Mouse (Mus musculus) embryonic facial prominence, embryonic 12.5 days (tissue): Measurements from ENCODE around the gene Tbck. TPM values are rescaled to one million over a fixed set of nuclear protein-coding genes. Genes with fewer than 3 reads are reported as not detected.

Source experiments
- ATAC-seq: fragments of 200-750 bp; cut with Nextera tagmentation; 2 replicates; pipeline ENCODE4 v1.8.0; 2017; ENCODE audit not compliant: insufficient number of reproducible peaks, insufficient read depth, low FRiP score, low TSS enrichment
- H3K27ac ChIP-seq: fragments of 300-500 bp; sonication (generic); 2 replicates; pipeline ENCODE4 v1.5.1; 2016; ENCODE audit warnings: mild to moderate bottlenecking
- H3K27me3 ChIP-seq: fragments of 300-500 bp; sonication (generic); 2 replicates; pipeline ENCODE4 v1.6.1; 2016; ENCODE audit warnings: mild to moderate bottlenecking, moderate library complexity
- H3K36me3 ChIP-seq: fragments of 300-500 bp; sonication (generic); 2 replicates; pipeline ENCODE4 v1.6.1; 2016; ENCODE audit warnings: mild to moderate bottlenecking
- H3K4me1 ChIP-seq: fragments of 300-500 bp; sonication (generic); 2 replicates; pipeline ENCODE4 v1.6.1; 2016
- H3K4me2 ChIP-seq: fragments of 300-500 bp; sonication (generic); replicated peaks from 2 replicates; pipeline ENCODE4 v1.6.1; 2016; ENCODE audit warnings: mild to moderate bottlenecking, moderate library complexity
- H3K4me3 ChIP-seq: fragments of 300-500 bp; sonication (generic); 2 replicates; pipeline ENCODE4 v1.5.1; 2016; ENCODE audit warnings: mild to moderate bottlenecking
- H3K9ac ChIP-seq: fragments of 300-500 bp; sonication (generic); 2 replicates; pipeline ENCODE4 v1.6.1; 2016; ENCODE audit warnings: mild to moderate bottlenecking, moderate library complexity
- H3K9me3 ChIP-seq: fragments of 300-500 bp; sonication (generic); 2 replicates; pipeline ENCODE4 v1.6.1; 2016; ENCODE audit warnings: mild to moderate bottlenecking, moderate library complexity
- WGBS: fragments of 180-500 bp; shearing (Covaris S2); methylation state at CpG from one replicate; pipeline ENCODE4 v1.1.7; 2016; 5-methylcytosine and 5-hydroxymethylcytosine counted together
- polyA plus RNA-seq: library from polyadenylated mRNA; unstranded; fragments of >200 nt; fragmentation: Nextera tagmentation; extraction: Ambion mirVana; gene quantifications from 2 replicates; pipeline ENCODE4 v1.2.1, GENCODE M21; 2016

The Tbck gene
- polyA plus RNA-seq, 1 experiment from 2014 or later, result 31.0 TPM

DNA sequence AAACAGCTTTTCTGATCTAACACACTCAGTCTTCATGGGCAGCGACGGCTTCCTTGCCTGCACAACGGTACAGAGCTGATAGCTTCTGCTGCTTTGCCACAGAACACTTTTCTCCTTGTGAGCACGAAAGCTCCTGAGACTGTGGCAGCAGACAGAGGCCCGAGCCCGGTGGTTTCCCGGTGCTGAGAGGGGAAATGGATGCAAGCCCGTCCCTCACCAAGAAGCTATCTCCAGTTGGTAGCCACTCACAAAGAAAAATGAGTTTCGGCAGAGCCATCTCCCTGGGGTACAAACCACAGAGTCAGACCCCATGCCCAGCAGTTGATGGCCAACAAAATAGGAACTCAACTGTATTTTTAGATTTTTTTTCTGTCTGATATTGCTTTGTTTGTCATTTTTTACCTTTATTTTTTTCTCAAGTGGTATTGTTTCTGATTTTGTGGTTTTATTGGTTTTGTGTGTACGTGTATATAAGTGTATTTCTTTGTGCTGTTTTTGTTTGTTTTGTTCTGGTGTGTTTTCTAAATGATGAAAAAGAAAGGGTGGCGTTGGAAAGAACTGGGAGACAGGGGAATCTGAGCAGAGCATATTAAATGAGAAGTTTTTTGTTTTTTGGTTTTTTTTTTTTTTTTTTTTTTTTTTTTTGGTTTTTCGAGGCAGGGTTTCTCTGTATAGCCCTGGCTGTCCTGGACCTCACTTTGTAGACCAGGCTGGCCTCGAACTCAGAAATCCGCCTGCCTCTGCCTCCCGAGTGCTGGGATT, 154.9 kb downstream of the Tbck start:
- Histone ChIP-seq H3K4me3 (no peak overlapping the region), H3K4me2 (no peak overlapping the region), H3K9me3 (no peaks in the 10 kb centered on the region), H3K36me3 (peaks cover 14% of the 10 kb centered on the region), H3K9ac (no peak overlapping the region), H3K4me1 (no peaks in the 10 kb centered on the region), H3K27me3 (no peaks in the 10 kb centered on the region), H3K27ac (no peak overlapping the region)
- 90% methylated on average over 14 of the region's 15 CpGs for WGBS
- no peak for ATAC-seq

DNA sequence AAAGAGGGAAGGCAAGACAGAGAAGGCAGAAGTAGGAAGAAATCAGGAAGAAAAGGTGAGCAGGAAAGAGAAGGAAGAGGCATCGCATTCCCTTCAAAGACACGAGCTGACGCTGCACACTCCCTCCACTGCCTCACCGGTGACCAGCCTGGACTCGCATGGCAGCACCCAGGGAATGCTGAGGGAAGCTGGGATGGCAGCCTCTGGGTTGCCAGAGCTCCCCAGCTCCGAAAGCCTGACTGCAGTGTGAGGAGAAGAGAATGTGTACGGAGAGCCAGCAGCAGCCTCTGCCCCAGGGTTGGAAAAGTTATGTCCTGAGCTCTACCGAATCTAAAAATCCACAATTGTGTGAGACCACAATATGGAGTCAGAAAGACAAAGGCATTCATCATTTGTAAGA, 155.6 kb downstream of the Tbck start:
- Histone ChIP-seq H3K9ac (no peak overlapping the region), H3K27ac (no peak overlapping the region), H3K27me3 (no peaks in the 10 kb centered on the region), H3K4me2 (no peak overlapping the region), H3K4me1 (no peaks in the 10 kb centered on the region), H3K36me3 (peaks cover 14% of the 10 kb centered on the region), H3K4me3 (no peak overlapping the region), H3K9me3 (no peaks in the 10 kb centered on the region)
- ATAC-seq, result no peak
- WGBS, result 90% methylated on average over 8 of the region's 8 CpGs

DNA sequence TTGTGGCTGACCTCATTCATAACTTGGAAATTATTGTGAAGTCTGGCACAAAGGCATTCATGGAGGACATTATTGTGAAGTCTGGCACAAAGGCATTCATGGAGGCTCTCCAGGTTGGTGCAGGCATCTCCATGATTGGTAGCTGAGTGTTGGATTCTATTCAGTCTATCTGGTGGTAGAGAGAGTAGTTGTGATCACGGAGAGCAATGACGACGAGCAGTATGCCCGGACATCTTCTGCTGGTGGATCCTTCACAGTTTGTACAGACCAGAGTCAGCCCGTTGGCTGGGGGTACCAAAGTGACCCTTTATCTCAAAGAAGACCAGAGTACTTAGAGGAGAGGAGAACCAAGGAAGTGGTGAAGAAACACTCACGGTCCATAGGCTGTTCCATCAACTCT, 158.7 kb downstream of the Tbck start:
- no peaks in the 10 kb centered on the region for H3K4me1 ChIP-seq
- no peaks in the 10 kb centered on the region for H3K9me3 ChIP-seq
- ATAC-seq, result no peak
- H3K9ac ChIP-seq, result no peak overlapping the region
- no peak overlapping the region for H3K27ac ChIP-seq
- WGBS, result 95% methylated on average over 6 of the region's 6 CpGs
- peaks cover 14% of the 10 kb centered on the region for H3K36me3 ChIP-seq
- no peak overlapping the region for H3K4me3 ChIP-seq
- H3K4me2 ChIP-seq, result no peak overlapping the region
- no peaks in the 10 kb centered on the region for H3K27me3 ChIP-seq

DNA sequence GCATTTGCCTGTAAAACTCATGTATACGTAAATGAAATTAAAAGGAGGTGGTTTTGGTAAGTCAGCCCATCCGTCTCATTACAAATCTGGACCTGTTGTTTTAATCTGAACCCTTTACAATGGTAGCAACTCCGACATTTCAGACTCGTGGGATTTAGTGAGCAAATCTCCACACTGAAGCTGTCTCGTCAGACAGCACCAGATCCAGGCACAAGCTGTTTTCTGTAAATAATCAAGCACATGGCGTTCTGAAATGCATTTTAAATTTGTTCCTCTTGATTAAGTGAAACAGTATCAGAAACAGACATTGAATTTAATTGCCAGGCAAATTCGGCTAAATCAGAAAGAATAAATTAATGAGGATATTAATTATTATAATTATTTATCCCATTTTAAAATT, 165.7 kb downstream of the Tbck start:
- Histone ChIP-seq H3K27ac (no peak overlapping the region), H3K27me3 (no peaks in the 10 kb centered on the region), H3K4me1 (no peaks in the 10 kb centered on the region), H3K4me3 (no peak overlapping the region), H3K36me3 (no peaks in the 10 kb centered on the region), H3K4me2 (no peak overlapping the region), H3K9me3 (no peaks in the 10 kb centered on the region), H3K9ac (no peak overlapping the region)
- ATAC-seq, result no peak
- 65% methylated on average over 7 of the region's 7 CpGs for WGBS

DNA sequence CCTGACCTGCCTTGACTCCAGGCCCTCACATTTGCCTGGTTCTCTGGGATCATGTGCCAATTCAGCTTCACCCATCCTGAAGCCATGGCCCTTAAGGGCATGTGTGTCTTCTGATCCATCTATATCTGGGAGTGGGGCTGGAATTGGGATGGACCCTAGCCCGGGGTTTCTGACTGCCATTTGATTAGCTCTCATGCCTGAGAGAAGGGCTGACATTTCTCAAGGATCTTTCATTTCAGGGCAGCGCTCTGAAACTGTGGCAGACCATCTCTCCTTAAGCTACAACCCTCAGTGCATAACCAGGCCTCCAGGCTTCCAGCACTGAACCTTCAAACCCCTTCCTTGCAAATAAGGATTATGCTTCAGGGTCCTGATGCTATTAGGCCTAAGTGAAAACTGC, 166.5 kb downstream of the Tbck start:
- Histone ChIP-seq H3K4me2 (no peak overlapping the region), H3K36me3 (no peaks in the 10 kb centered on the region), H3K27ac (no peak overlapping the region), H3K27me3 (no peaks in the 10 kb centered on the region), H3K4me1 (no peaks in the 10 kb centered on the region), H3K4me3 (no peak overlapping the region), H3K9ac (no peak overlapping the region), H3K9me3 (no peaks in the 10 kb centered on the region)
- no peak for ATAC-seq
- WGBS, result 93% methylated on average over 2 of the region's 2 CpGs

DNA sequence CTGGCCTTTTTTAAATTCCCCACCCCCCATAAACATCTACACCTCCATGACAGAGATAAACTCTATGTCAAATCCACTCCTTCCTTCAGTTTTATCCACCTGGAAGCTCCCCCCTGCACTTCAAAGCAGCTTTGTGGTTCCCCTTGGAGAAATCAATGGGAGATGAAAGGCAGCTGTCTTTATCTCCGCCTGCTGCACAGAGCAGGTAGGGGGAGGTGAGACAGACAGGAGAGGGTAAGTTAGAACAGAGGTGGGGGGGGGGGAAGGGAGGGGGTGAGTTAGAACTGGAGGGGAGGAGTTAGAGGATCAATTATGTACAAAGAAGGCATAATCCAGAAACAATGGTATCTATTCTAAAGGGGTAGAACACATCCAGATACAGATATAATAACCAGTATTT, 167.5 kb downstream of the Tbck start:
- no peak overlapping the region for H3K4me2 ChIP-seq
- H3K9ac ChIP-seq, result no peak overlapping the region
- no peak overlapping the region for H3K27ac ChIP-seq
- no peaks in the 10 kb centered on the region for H3K27me3 ChIP-seq
- H3K9me3 ChIP-seq, result no peaks in the 10 kb centered on the region
- no peak for ATAC-seq
- H3K4me1 ChIP-seq, result peaks cover 6% of the 10 kb centered on the region; the same call in 1 of the 2 replicates
- H3K36me3 ChIP-seq, result no peaks in the 10 kb centered on the region
- no peak overlapping the region for H3K4me3 ChIP-seq
- 32% methylated on average over 1 of the region's 1 CpGs for WGBS

DNA sequence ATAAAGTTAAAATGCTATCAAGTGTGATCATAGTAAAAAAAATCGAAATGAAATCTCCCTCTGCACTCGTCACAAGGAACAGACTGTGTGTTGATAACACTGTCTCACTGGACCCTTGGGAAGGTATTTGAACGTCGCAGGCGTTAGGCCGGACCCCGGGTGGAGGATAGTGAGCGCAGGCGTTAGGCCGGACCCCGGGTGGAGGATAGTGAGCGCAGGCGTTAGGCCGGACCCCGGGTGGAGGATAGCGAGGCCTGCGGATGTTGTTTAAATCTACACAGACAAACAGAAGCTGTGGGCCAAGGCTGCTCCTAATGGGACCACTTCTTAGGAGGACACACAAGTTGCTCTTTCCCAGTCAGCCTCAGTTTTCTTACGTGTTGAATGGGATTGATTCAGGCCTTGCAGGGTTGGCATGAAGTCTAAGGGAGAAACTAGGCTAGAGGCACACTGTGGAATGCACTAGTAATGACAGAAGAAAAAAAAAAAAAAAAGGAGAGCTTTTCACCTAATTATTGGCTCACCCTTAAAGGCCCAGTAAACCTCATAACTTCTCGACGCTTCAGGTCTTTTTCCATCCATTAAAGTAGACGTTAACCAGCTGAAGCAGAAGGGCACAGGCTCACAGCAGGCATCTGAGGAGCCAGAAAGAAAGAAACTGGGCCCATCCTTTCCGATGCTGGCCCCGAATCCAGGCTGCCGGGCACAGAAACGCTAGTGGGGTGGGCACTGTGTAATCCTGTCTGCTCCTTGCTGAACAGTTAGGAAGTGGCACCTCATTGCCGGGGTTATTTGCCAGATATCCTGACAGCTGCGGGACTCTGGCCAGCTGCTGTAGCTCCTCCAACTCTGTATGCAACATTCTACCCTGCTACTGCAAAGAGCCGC, 168.1 kb downstream of the Tbck start:
- Histone ChIP-seq H3K4me3 (no peak overlapping the region), H3K9ac (no peak overlapping the region), H3K27me3 (no peaks in the 10 kb centered on the region), H3K4me1 (peaks cover 6% of the 10 kb centered on the region), H3K27ac (no peak overlapping the region), H3K9me3 (no peaks in the 10 kb centered on the region), H3K4me2 (no peak overlapping the region), H3K36me3 (no peaks in the 10 kb centered on the region)
- ATAC-seq, result no peak
- WGBS, result 70% methylated on average over 28 of the region's 28 CpGs

DNA sequence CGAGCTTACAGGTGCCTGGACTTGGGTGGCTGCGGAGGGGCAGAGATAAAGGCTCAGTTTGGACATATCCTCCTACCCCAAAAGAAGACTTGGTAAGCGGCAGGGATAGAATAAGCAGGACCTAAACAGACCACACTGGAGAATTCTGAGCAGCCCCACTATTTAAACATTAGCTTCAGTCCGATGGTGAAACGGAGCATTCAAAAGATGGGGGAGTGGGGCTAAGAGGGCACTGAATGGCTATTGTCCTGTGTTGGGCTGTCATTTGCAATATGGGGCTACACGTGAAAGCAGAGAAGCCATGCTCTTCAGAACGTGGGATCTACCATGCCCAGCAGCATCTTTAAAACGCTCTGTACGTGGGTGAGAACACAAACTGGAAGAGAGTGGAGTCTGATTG, 170.3 kb downstream of the Tbck start:
- no peaks in the 10 kb centered on the region for H3K36me3 ChIP-seq
- no peak overlapping the region for H3K27ac ChIP-seq
- no peaks in the 10 kb centered on the region for H3K27me3 ChIP-seq
- 85% methylated on average over 9 of the region's 9 CpGs for WGBS
- H3K4me2 ChIP-seq, result no peak overlapping the region
- no peak overlapping the region for H3K9ac ChIP-seq
- no peak overlapping the region for H3K4me3 ChIP-seq
- ATAC-seq, result no peak
- peaks cover 10% of the 10 kb centered on the region for H3K4me1 ChIP-seq
- no peaks in the 10 kb centered on the region for H3K9me3 ChIP-seq

DNA sequence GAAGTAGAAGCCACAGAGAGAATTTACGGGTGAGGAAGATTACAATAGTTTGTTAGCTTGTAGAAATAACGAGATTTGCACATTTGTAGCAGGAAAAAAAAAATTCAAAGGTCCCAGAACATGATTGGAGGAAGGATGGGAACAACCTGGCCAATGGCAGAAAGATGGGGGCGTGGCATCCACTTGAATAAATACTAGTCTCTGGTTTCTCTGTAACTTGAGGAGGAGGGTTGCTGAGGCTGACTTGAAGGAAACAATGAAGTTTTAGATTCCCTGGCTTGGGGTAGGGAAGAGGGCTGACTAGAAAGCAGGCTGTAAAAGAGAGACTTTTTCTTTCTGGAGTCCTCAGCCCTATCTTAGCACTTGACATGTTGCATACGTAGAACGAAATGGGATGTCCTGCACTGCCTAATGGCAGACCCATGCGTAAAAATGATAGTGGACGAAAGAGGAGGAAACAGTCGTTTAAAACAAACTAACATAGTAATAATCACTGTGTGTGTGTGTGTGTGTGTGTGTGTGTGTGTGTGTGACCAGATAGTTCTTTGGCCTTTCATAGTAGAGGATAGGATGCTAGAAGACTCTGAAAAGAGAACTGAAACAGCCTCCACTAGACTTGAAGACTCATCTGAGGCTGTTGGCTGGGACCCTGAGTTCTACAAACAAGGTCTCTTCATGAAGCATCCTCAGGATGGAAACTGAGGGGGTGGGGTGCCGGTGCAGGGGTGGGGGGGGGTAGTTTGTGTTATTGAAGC, 171.7 kb downstream of the Tbck start:
- no peak overlapping the region for H3K9ac ChIP-seq
- peaks cover 10% of the 10 kb centered on the region for H3K4me1 ChIP-seq
- peak; percentile 65; the same call in 1 of the 2 replicates for ATAC-seq
- 43% methylated on average over 9 of the region's 9 CpGs for WGBS
- H3K27ac ChIP-seq, result peak overlapping the region; percentile 46; the same call in 1 of the 2 replicates
- H3K27me3 ChIP-seq, result no peaks in the 10 kb centered on the region
- H3K4me2 ChIP-seq, result no peak overlapping the region
- no peaks in the 10 kb centered on the region for H3K36me3 ChIP-seq
- no peaks in the 10 kb centered on the region for H3K9me3 ChIP-seq
- no peak overlapping the region for H3K4me3 ChIP-seq

DNA sequence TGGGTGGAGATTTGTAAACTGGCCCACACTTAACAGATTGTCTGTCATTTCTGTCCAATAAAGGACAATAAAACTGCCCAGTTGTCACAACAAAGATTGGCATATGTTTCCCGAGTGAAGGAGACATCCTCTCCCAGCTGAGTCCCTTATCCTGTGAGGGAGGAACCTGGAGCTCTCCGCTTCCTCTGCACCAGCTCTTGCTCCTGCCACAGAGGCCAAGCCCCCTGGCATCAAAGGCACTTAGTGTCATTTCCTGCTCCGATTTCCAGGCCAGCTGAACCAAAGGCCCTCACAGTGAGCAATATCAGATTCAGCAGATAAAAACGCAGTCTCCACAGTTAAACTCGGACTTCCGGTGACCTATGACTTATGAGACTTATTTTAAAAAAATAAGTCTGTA, 172.7 kb downstream of the Tbck start:
- Histone ChIP-seq H3K9ac (no peak overlapping the region), H3K27me3 (no peaks in the 10 kb centered on the region), H3K36me3 (no peaks in the 10 kb centered on the region), H3K4me3 (no peak overlapping the region), H3K27ac (no peak overlapping the region), H3K4me2 (no peak overlapping the region), H3K9me3 (no peaks in the 10 kb centered on the region), H3K4me1 (peaks cover 10% of the 10 kb centered on the region)
- 23% methylated on average over 6 of the region's 6 CpGs for WGBS
- ATAC-seq, result no peak

DNA sequence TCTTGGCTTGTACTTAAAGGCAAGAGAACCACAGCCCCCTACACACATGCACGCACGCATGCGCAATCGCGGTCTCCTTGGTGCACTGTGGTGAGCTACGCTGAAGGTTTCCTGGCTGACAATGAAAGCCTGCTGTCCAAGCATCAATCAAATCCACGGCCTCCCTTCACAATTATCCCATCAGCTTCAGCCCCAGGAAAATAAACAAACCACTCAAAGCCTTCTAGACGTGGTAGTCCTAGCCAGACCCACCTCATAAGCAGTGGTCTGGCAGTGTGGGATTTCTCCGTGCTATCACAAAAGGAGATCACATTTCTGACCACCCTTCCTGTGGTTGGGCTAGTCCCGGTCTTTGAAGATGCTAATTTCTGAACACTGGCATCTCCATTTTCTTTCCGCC, 174.9 kb downstream of the Tbck start:
- no peak overlapping the region for H3K27ac ChIP-seq
- no peak for ATAC-seq
- peaks cover 10% of the 10 kb centered on the region for H3K4me1 ChIP-seq

More for the DNA sequence above, 174.9 kb downstream of the Tbck start:
- Histone ChIP-seq H3K9me3 (no peaks in the 10 kb centered on the region), H3K27me3 (no peaks in the 10 kb centered on the region), H3K4me2 (no peak overlapping the region), H3K36me3 (no peaks in the 10 kb centered on the region), H3K9ac (no peak overlapping the region), H3K4me3 (no peak overlapping the region)
- 62% methylated on average over 11 of the region's 11 CpGs for WGBS
